Mouse (Mus musculus) C2C12 (cell line): ENCODE measurements at regions not wholly inside any gene's neighbourhood (a gene's known extent, or its start where the extent isn't known, plus 50 kb on each side); places are given as distances from the start of the nearest gene placed in this dataset.

ENCODE experiments used
- CEBPB ChIP-seq: IDR thresholded peaks from one replicate; pipeline ENCODE4 v1.6.1; 2011; ENCODE audit warnings: low read depth, mild to moderate bottlenecking, control low read depth, moderate library complexity
- CTCF ChIP-seq: IDR thresholded peaks from one replicate; pipeline ENCODE4 v1.5.1; 2011; ENCODE audit not compliant: control insufficient read depth, insufficient read depth, insufficient read length
- FOSL1 ChIP-seq: IDR thresholded peaks from one replicate; pipeline ENCODE4 v1.8.0; 2011; ENCODE audit warnings: mild to moderate bottlenecking, low read length; ENCODE audit not compliant: poor library complexity, insufficient read depth, severe bottlenecking
- MAX ChIP-seq: IDR thresholded peaks from one replicate; pipeline ENCODE4 v1.6.1; 2011; ENCODE audit warnings: mild to moderate bottlenecking, control low read depth
- MYOD1 ChIP-seq: IDR thresholded peaks from one replicate; pipeline ENCODE4 v1.6.1; 2011; ENCODE audit warnings: low read depth; ENCODE audit not compliant: control insufficient read depth, insufficient read length
- USF1 ChIP-seq: IDR thresholded peaks from one replicate; pipeline ENCODE4 v1.6.1; 2011; ENCODE audit warnings: low read depth, mild to moderate bottlenecking, control low read depth, moderate library complexity

GRCm38 (mm10) chr7:70253275-70253674, 113.3 kb downstream of the Nr2f2 start:
- no peak for TF ChIP-seq FOSL1
- TF ChIP-seq CTCF, result no peak
- TF ChIP-seq MYOD1, result no peak
- no peak for TF ChIP-seq CEBPB
- TF ChIP-seq USF1, result no peak
- TF ChIP-seq MAX, result no peak
